15 mouse cellular contexts compared by ENCODE assay signal in genomic region chr2:71865935-71866334, GRCm38 (mm10). TPM values are rescaled to one million over a fixed set of nuclear protein-coding genes. Genes with fewer than 3 reads are reported as not detected.
A peak's percentile ranks its signal among the peaks of the same experiment; 100 is the strongest.
DNase-seq lines count a peak whose midpoint lies in the region; ATAC-seq and TF ChIP-seq lines count a peak whose summit lies in the region.
"Had no signal": no experiment of that assay in that cellular context is flagged by ENCODE, and none has a peak within 500 bp of the region (broad histone marks: within the 10 kb centered on the region; RNA-seq: fewer than 3 reads in every experiment).

No protein-coding gene starts in this region.

- H3K36me3 ChIP-seq in MEL (ENCODE audit: control insufficient read depth in 1 of 2, insufficient read depth in 2 of 2, low read length in 2 of 2) (peaks cover 0 to 5% of the 10 kb centered on the region in 2 experiments; a peak in 2 of 4 replicates), macrophage (ENCODE audit: inconsistent target) (no peaks in the 10 kb centered on the region)
- no peaks in the 10 kb centered on the region for H3K36me3 ChIP-seq in hindbrain, embryonic 13.5 days

- ATAC-seq in hindbrain, embryonic 13.5 days (ENCODE audit: low FRiP score), result no peak
- ATAC-seq: forebrain, embryonic 14.5 days had no signal

- no peak for TF ChIP-seq POLR2A in MEL (IDR thresholded peaks at IDR 0.05; ENCODE audit: control insufficient read depth in 1 of 2, insufficient read depth in 1 of 2, low read depth in 1 of 2, low read length in 2 of 2, poor library complexity in 1 of 2)

- TF ChIP-seq EP300 in MEL (IDR thresholded peaks at IDR 0.05; ENCODE audit: low read depth in 1 of 2, low read length in 2 of 2), result no peak

- 46% methylated on average over 3 of the region's 3 CpGs for WGBS in macrophage (ENCODE audit: missing documents)
- 75% methylated on average over 3 of the region's 3 CpGs for WGBS in hindbrain, embryonic 13.5 days

- peaks cover 0 to 3% of the 10 kb centered on the region in 2 experiments; a peak in 2 of 4 replicates for H3K4me1 ChIP-seq in MEL (ENCODE audit: control insufficient read depth in 1 of 2, insufficient read depth in 2 of 2, low read length in 2 of 2)
- no peaks in the 10 kb centered on the region for H3K4me1 ChIP-seq in hindbrain, embryonic 13.5 days (replicated peaks)

- no peaks in the 10 kb centered on the region for H3K9me3 ChIP-seq in MEL (replicated peaks; ENCODE audit: insufficient read depth, low read length)
- no peaks in the 10 kb centered on the region for H3K9me3 ChIP-seq in hindbrain, embryonic 13.5 days

- H3K79me2 ChIP-seq in MEL (ENCODE audit: control insufficient read depth, insufficient read depth, low read length, poor library complexity), result no peaks in the 10 kb centered on the region
- no peaks in the 10 kb centered on the region for H3K79me2 ChIP-seq in macrophage (ENCODE audit: inconsistent target)

- no peak overlapping the region for H3K4me3 ChIP-seq in layer of hippocampus, adult 2 months
- H3K4me3 ChIP-seq in MEL (ENCODE audit: control insufficient read depth in 1 of 2, insufficient read depth in 1 of 2, low read depth in 2 of 2, low read length in 2 of 2) (no peak overlapping the region), macrophage (ENCODE audit: inconsistent target) (no peak overlapping the region)
- no peak overlapping the region for H3K4me3 ChIP-seq in hindbrain, embryonic 13.5 days

- no peak for TF ChIP-seq RAD21 in MEL (IDR thresholded peaks at IDR 0.05; ENCODE audit: low read depth, low read length)

- no peak for DNase-seq in layer of hippocampus, adult 2 months (ENCODE audit: low spot score in 2 of 2)
- no peak for DNase-seq in layer of hippocampus, adult 9-10 months (ENCODE audit: low spot score)
- peak; percentile 24 to 27 for DNase-seq in B cell, adult 2 months
- peak; percentile 32 for DNase-seq in MEL (ENCODE audit: low read depth, low spot score)
- DNase-seq in retina, embryonic 14.5 days (ENCODE audit: low spot score), result no peak
- DNase-seq in layer of hippocampus, postnatal 25 days (ENCODE audit: extremely low spot score in 1 of 2, low spot score in 1 of 2), result no peak
- DNase-seq: adrenal gland, adult 8-10 months; cerebellum, postnatal 10 days; heart, postnatal 4 days; layer of hippocampus, postnatal 36 days; lung, postnatal 36 days; midbrain, embryonic 14.5 days had no signal

- peaks cover 2 to 3% of the 10 kb centered on the region in 2 experiments; a peak in 2 of 4 replicates for H3K27me3 ChIP-seq in MEL (ENCODE audit: control insufficient read depth in 1 of 2, insufficient read depth in 2 of 2, low read length in 2 of 2)
- no peaks in the 10 kb centered on the region for H3K27me3 ChIP-seq in hindbrain, embryonic 13.5 days

- H3K4me2 ChIP-seq in hindbrain, embryonic 13.5 days, result no peak overlapping the region

- TF ChIP-seq CTCF in layer of hippocampus, adult 2 months (conservative IDR thresholded peaks at IDR 0.05), result no peak
- TF ChIP-seq CTCF in MEL (IDR thresholded peaks at IDR 0.05 in 2 of 3, conservative IDR thresholded peaks at IDR 0.05 in 1 of 3; ENCODE audit: control insufficient read depth in 1 of 3, insufficient read depth in 1 of 3, low read depth in 2 of 3, low read length in 3 of 3, poor library complexity in 1 of 3, severe bottlenecking in 1 of 3), result no peak

- H3K27ac ChIP-seq in layer of hippocampus, adult 2 months, result peak overlapping the region; percentile 49
- H3K27ac ChIP-seq in MEL (ENCODE audit: control insufficient read depth, low read depth, low read length) (no peak overlapping the region), macrophage (peak overlapping the region; percentile 60)
- H3K27ac ChIP-seq in hindbrain, embryonic 13.5 days, result no peak overlapping the region

- H3K9ac ChIP-seq in MEL (ENCODE audit: control insufficient read depth, low read depth, low read length, poor library complexity, severe bottlenecking), result no peak overlapping the region
- H3K9ac ChIP-seq in hindbrain, embryonic 13.5 days, result no peak overlapping the region

TF ChIP-seq in MEL, 35 proteins besides CTCF, POLR2A, EP300 and RAD21:
- TF ChIP-seq ELF1 (IDR thresholded peaks at IDR 0.05; ENCODE audit: low read depth, low read length) (no peak), ZNF384 (IDR thresholded peaks at IDR 0.05; ENCODE audit: low read depth, low read length) (peak; percentile 78)

RNA-seq across cellular contexts. Expression of gene Pdk1, which starts 7.1 kb away (rescaled TPM):
- 10 to 100 TPM; 38.8 to 39.5 TPM for total RNA-seq in layer of hippocampus, adult 2 months (2021)
- 12.2 and 18.2 TPM in 2 replicates for total RNA-seq in MEL (2012; rRNA removed)
- polyA plus RNA-seq in MEL (2012; ENCODE audit: insufficient read depth in 1 of 2, insufficient read length in 2 of 2, low read depth in 1 of 2, low replicate concordance in 2 of 2, missing spikeins in 1 of 2) (10 to 100 TPM in 1 of 2 experiments, not detected in 1; 56.1 TPM), macrophage (2018) (19.0 to 31.9 TPM (median 22.9 TPM) in 3 replicates)
- 10 to 100 TPM in 14 of 26 experiments, 1 to 10 TPM in 12; 1.3 to 44.0 (median 12.1) TPM for total RNA-seq in macrophage (2018; cell fraction: chromatin; rRNA removed)
- 10 to 100 TPM in 13 of 26 experiments, 1 to 10 TPM in 13; 5.3 to 23.6 (median 11.2) TPM for total RNA-seq in macrophage (2018; cell fraction: cytosol; rRNA removed)
- total RNA-seq in macrophage (2018; cell fraction: nucleus; rRNA removed), result 10 to 100 TPM in 12 of 26 experiments, 1 to 10 TPM in 14; 2.8 to 36.2 (median 8.8) TPM
- 10 to 100 TPM; 35.6 to 37.4 TPM for total RNA-seq in layer of hippocampus, postnatal 25 days (2021)
- 14.9 and 17.1 TPM in 2 replicates for polyA plus RNA-seq in hindbrain, embryonic 13.5 days (2015; fragmentation: Nextera tagmentation; extraction: Ambion mirVana)

Comparison
In these comparisons a context has a peak if more than half of its experiments do, and no peak if none do; other contexts are left out.
1. DNase-seq: peak in B cell, adult 2 months (2 of 2) and MEL (single experiment); none in layer of hippocampus, adult 2 months (0 of 2), layer of hippocampus, adult 9-10 months (single experiment), retina, embryonic 14.5 days (single experiment) and layer of hippocampus, postnatal 25 days (0 of 2).
2. H3K27ac ChIP-seq: peak in layer of hippocampus, adult 2 months (single experiment) and macrophage (single experiment); none in MEL (single experiment) and hindbrain, embryonic 13.5 days (single experiment).